Mouse (Mus musculus) forebrain, postnatal 0 days (tissue): ENCODE data around the gene Shroom3. TPM values are rescaled to one million over a fixed set of nuclear protein-coding genes. Genes with fewer than 3 reads are reported as not detected.

Experiments used
- ATAC-seq: fragments of 200-750 bp; cut with Nextera tagmentation; 2 replicates; pipeline ENCODE4 v1.8.0; 2017; ENCODE audit warnings: mild to moderate bottlenecking, moderate library complexity
- DNase-seq: peaks from one replicate; pipeline ENCODE4 v3.0.0-alpha.2; 2015
- H3K27ac ChIP-seq: fragments of 300-500 bp; sonication (generic); 2 replicates; pipeline ENCODE4 v1.5.1; 2014; ENCODE audit warnings: low read depth, mild to moderate bottlenecking, antibody characterized with exemption, low read length, moderate library complexity, mixed read lengths
- H3K27me3 ChIP-seq: fragments of 300-500 bp; sonication (generic); 2 replicates; pipeline ENCODE4 v1.6.1; 2014; ENCODE audit warnings: mild to moderate bottlenecking, low read length, mixed read lengths; ENCODE audit not compliant: insufficient read depth
- H3K36me3 ChIP-seq: fragments of 300-500 bp; sonication (generic); 2 replicates; pipeline ENCODE4 v1.6.1; 2014; ENCODE audit warnings: mild to moderate bottlenecking, moderate library complexity; ENCODE audit not compliant: insufficient read depth
- H3K4me1 ChIP-seq: fragments of 300-500 bp; sonication (generic); 2 replicates; pipeline ENCODE4 v1.6.1; 2014; ENCODE audit warnings: antibody characterized with exemption; ENCODE audit not compliant: insufficient read depth
- H3K4me2 ChIP-seq: fragments of 300-500 bp; sonication (generic); 2 replicates; pipeline ENCODE4 v1.6.1; 2014; ENCODE audit warnings: low read depth, mild to moderate bottlenecking, moderate library complexity
- H3K4me3 ChIP-seq: fragments of 300-500 bp; sonication (generic); 2 replicates; pipeline ENCODE4 v1.5.1; 2014; ENCODE audit warnings: low read depth, low read length, mixed read lengths
- H3K9ac ChIP-seq: fragments of 300-500 bp; sonication (generic); 2 replicates; pipeline ENCODE4 v1.6.1; 2014; ENCODE audit warnings: mild to moderate bottlenecking
- H3K9me3 ChIP-seq: fragments of 300-500 bp; sonication (generic); 2 replicates; pipeline ENCODE4 v1.6.1; 2016; ENCODE audit warnings: low read length
- CTCF ChIP-seq: sonication (generic); IDR thresholded peaks from 2 replicates; pipeline ENCODE4 v1.5.1; 2016; ENCODE audit warnings: antibody characterized with exemption, control low read depth, low read depth
- WGBS: fragments of 180-500 bp; shearing (Covaris S2); extraction: QIAGEN DNeasy Blood & Tissue Kit; methylation state at CpG from one replicate; pipeline ENCODE4 v1.1.7; 2014; 5-methylcytosine and 5-hydroxymethylcytosine counted together
- polyA plus RNA-seq: library from polyadenylated mRNA; unstranded; fragments of >200 nt; fragmentation: Nextera tagmentation; extraction: Ambion mirVana; gene quantifications from 2 replicates; pipeline ENCODE4 v1.2.1, GENCODE M21; 2015
- total RNA-seq: library from RNA; depleted of rRNA; stranded (reverse); fragments of >200 nt; gene quantifications from 2 replicates; pipeline ENCODE4 v1.2.3, GENCODE M21; 2014

Gene Shroom3
- total and polyA plus RNA-seq, 2 experiments from 2014 or later = 0.91 to 5.8 TPM

- no peak for TF ChIP-seq CTCF
- ATAC-seq (peak; percentile 70), DNase-seq (peak; percentile 25)
- Histone ChIP-seq H3K4me3 (peak overlapping the region; percentile 24), H3K36me3 (no peaks in the 10 kb centered on the region), H3K9ac (no peak overlapping the region; the same call in 1 of the 2 replicates), H3K9me3 (no peaks in the 10 kb centered on the region), H3K27ac (no peak overlapping the region), H3K27me3 (no peaks in the 10 kb centered on the region), H3K4me1 (peaks cover 4% of the 10 kb centered on the region; the same call in 1 of the 2 replicates), H3K4me2 (peak overlapping the region; percentile 40)
- WGBS = 5% methylated on average over 28 of the region's 28 CpGs
These were observed 125.5 kb downstream of the Shroom3 start for GRCm38 (mm10) chr5:92808503-92809415.

- Histone ChIP-seq H3K27ac (no peak overlapping the region), H3K4me3 (0 out of 2 replicates have a peak overlapping the region, but pooled peaks have one; percentile 24), H3K27me3 (no peaks in the 10 kb centered on the region), H3K9ac (no peak overlapping the region; the same call in 1 of the 2 replicates), H3K4me1 (peaks cover 4% of the 10 kb centered on the region; the same call in 1 of the 2 replicates), H3K4me2 (peak overlapping the region; percentile 40), H3K9me3 (no peaks in the 10 kb centered on the region), H3K36me3 (no peaks in the 10 kb centered on the region)
- ATAC-seq (no peak), DNase-seq (no peak)
- 28% methylated on average over 13 of the region's 13 CpGs for WGBS
- TF ChIP-seq CTCF = no peak
These were observed 126.1 kb downstream of the Shroom3 start for GRCm38 (mm10) chr5:92809416-92809750.

- no peak for TF ChIP-seq CTCF
- Histone ChIP-seq H3K4me1 (peaks cover 4% of the 10 kb centered on the region; the same call in 1 of the 2 replicates), H3K27ac (no peak overlapping the region), H3K4me3 (no peak overlapping the region), H3K36me3 (no peaks in the 10 kb centered on the region), H3K9ac (no peak overlapping the region), H3K4me2 (no peak overlapping the region), H3K9me3 (no peaks in the 10 kb centered on the region), H3K27me3 (no peaks in the 10 kb centered on the region)
- WGBS = 9% methylated on average over 9 of the region's 9 CpGs
- DNase-seq = peak; percentile 22
- peak; percentile 60 for ATAC-seq
These were observed 127.8 kb downstream of the Shroom3 start for GRCm38 (mm10) chr5:92810922-92811533.

- H3K36me3 ChIP-seq = no peaks in the 10 kb centered on the region
- no peaks in the 10 kb centered on the region for H3K9me3 ChIP-seq
- no peak overlapping the region for H3K27ac ChIP-seq
- ATAC-seq = no peak
- TF ChIP-seq CTCF = no peak
- no peak overlapping the region for H3K4me3 ChIP-seq
- H3K4me1 ChIP-seq = peaks cover 4% of the 10 kb centered on the region; the same call in 1 of the 2 replicates
- no peak overlapping the region for H3K9ac ChIP-seq
- no peaks in the 10 kb centered on the region for H3K27me3 ChIP-seq
- peak; percentile 24 for DNase-seq
- H3K4me2 ChIP-seq = no peak overlapping the region
- WGBS = 29% methylated on average over 7 of the region's 7 CpGs
These were observed 128.5 kb downstream of the Shroom3 start for GRCm38 (mm10) chr5:92811761-92812160.

GRCm38 (mm10) chr5:92812936-92813335 lies 129.7 kb downstream of the Shroom3 start:
- H3K27me3 ChIP-seq = no peaks in the 10 kb centered on the region
- 4% methylated on average over 8 of the region's 8 CpGs for WGBS
- no peaks in the 10 kb centered on the region for H3K36me3 ChIP-seq
- H3K4me3 ChIP-seq = no peak overlapping the region
- peaks cover 4% of the 10 kb centered on the region; the same call in 1 of the 2 replicates for H3K4me1 ChIP-seq
- H3K9me3 ChIP-seq = no peaks in the 10 kb centered on the region
- H3K9ac ChIP-seq = no peak overlapping the region
- no peak overlapping the region for H3K4me2 ChIP-seq
- ATAC-seq = 0 out of 2 replicates have a peak, but pooled peaks have one; percentile 32
- no peak for TF ChIP-seq CTCF
- no peak overlapping the region for H3K27ac ChIP-seq
- peak; percentile 13 for DNase-seq

GRCm38 (mm10) chr5:92813562-92813961 lies 130.3 kb downstream of the Shroom3 start:
- ATAC-seq = no peak
- TF ChIP-seq CTCF = no peak
- H3K27me3 ChIP-seq = no peaks in the 10 kb centered on the region
- H3K27ac ChIP-seq = no peak overlapping the region
- H3K36me3 ChIP-seq = no peaks in the 10 kb centered on the region
- peaks cover 2% of the 10 kb centered on the region; the same call in 1 of the 2 replicates for H3K4me1 ChIP-seq
- no peak overlapping the region for H3K4me2 ChIP-seq
- H3K4me3 ChIP-seq = no peak overlapping the region
- no peak overlapping the region for H3K9ac ChIP-seq
- 60% methylated on average over 5 of the region's 5 CpGs for WGBS
- no peaks in the 10 kb centered on the region for H3K9me3 ChIP-seq
- no peak for DNase-seq

- DNase-seq (no peak), ATAC-seq (no peak)
- no peak overlapping the region for H3K9ac ChIP-seq
- no peaks in the 10 kb centered on the region for H3K27me3 ChIP-seq
- no peaks in the 10 kb centered on the region for H3K9me3 ChIP-seq
- H3K4me2 ChIP-seq = no peak overlapping the region
- H3K4me1 ChIP-seq = no peaks in the 10 kb centered on the region
- WGBS = 90% methylated on average over 3 of the region's 3 CpGs
- H3K27ac ChIP-seq = no peak overlapping the region
- H3K36me3 ChIP-seq = no peaks in the 10 kb centered on the region
- no peak overlapping the region for H3K4me3 ChIP-seq
- no peak for TF ChIP-seq CTCF
These were observed 131.4 kb downstream of the Shroom3 start for GRCm38 (mm10) chr5:92814621-92815020.
